Mouse (Mus musculus): ENCODE data around the gene Nxph3.

Nxph3 gene

GRCm38 (mm10) chr11:95490104-95490503 is 24.3 kb downstream of the Nxph3 start:
- DNase-seq: peak; percentile 19

DNA sequence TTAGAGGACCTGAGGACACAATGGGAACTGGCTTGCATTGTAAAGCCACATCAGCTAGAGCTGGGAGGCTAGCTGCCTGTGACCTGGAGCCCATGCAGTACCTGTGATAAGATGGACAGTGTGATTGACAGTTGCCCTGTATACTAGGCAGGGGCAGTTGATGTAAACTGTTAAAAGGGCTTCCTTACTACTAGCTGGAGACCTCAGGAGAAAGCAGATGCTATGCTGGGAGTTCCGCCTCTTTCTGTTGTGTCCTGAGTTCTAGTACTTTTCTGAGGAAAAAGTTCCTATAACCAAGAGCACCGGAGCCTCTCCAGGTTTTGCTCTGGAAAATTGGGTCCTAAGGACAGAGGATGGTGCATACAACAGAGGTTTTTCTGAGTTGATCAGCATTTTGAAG is 27.1 kb downstream of the Nxph3 start:
- no peak for DNase-seq

DNA sequence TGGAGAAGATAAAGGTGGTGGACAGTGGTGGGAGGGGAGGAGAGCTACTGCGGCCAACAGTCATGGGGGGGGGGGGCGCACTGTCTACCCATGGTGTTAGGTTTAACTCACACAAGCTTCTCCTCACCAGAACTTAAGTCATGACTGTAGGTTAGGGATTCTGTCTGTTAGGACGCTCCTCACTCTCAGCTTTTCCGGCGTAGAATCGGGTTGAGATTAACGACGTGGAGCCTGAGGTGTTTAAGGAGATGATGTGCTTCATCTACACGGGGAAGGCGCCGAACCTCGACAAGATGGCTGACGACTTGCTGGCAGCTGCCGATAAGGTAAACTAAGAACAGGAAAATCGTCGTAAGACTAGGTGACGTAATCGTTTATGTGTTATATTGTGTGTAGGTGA is 28.7 kb downstream of the Nxph3 start:
- DNase-seq: no peak

DNA sequence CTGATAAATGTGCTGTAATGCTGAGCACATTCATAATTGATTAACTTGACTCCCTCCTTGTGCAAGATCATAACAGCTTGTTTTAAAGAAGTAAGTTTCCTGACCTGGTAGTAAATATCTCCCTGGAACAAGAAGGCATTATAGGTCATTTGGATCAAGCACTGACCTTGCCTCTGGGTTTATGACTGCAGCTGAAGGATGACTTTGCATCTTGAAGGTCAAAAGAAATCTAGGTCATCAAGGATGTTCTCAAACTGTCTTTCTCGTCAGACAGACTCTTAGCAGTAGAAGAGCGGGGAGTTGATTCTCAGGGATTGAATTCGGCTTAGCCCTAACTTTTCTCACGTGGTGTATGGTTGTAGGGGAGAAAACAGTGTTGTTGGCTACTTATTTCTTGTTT is 33.7 kb downstream of the Nxph3 start:
- no peak for DNase-seq

DNA sequence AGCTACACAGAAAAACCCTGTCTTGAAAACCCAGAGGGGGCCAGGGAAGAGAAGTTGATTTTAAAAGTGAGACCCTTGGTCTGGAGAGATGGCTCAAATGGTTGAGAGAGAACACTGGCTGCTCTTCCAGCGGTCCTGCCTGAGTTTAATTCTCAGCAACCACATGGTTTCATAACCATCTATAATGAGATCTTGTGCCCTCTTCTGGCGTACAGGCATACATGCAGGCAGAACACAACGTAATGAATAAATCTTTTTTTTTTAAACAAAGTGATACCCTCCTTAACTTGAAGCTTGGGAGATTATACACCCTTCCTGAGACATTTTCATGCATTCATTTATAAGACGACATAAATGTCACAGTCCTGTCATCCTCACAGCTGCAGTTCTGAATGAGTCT is 34.9 kb downstream of the Nxph3 start:
- no peak for DNase-seq

DNA sequence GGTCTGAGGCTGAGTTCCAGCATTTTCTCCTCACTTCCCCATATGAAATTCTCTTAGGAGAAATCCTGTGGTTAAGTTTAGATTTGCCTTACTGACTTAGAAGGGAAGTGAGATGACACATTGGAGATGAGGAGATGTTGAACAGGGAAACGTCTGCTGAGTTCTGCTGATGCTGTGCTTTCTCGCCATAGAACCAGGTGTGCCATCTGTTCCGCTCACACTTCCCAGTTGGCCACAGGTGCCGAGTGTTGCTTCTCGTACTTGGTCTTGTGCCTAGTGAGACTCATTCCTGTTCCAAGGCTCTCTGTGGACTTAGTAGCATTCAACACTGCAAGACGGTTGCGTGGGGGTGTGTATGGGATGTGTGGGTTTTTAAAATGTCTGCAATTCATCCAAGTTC is 38.0 kb downstream of the Nxph3 start:
- no peak for DNase-seq

DNA sequence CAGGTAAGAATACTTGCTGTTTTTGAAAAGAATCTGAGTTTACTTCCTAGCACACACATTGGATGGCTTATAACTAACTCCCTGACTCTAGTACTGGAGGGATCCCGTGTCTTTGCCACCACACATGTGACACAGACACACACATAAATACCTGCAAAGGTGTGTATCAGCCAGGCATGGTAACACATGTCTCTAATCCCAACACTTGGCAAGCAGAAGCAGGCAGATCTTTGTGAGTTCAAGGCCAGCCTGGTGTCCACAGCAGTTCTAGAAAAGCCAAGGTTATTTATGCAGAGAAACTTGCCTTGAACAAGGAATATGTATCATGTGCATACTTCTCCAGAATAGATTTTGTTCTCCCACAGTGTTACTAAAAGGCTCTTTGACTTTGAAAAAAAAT is 40.9 kb downstream of the Nxph3 start:
- DNase-seq: no peak

DNA sequence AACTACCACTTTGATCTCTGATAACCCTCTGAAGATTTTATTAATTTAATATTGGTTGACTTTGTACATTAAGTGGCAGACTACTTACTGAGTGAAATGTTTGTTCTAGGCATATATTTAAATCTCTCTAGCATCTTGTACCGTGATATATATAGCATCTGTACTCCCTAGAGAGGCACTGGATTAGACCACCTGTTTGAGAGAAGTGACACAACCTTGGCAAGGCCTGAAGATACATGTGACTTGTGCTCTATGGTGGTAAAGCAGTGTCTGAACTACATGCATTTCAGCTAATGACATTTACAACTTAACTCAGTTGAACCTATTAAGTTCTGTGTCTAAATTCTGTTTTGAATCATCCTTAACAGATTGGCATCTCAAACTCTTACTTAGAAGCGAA is 41.4 kb downstream of the Nxph3 start:
- DNase-seq: no peak

GRCm38 (mm10) chr11:95467731-95468130 is 46.6 kb downstream of the Nxph3 start:
- no peak for DNase-seq

- DNase-seq: no peak
These were observed 52.2 kb downstream of the Nxph3 start for GRCm38 (mm10) chr11:95462168-95462567.

- no peak for DNase-seq
These were observed 53.5 kb downstream of the Nxph3 start for GRCm38 (mm10) chr11:95460872-95461271.

Measured in kidney, postnatal 14 days (tissue).